Mouse (Mus musculus) splenic B cell, adult 2 months (primary cell): ENCODE measurements around the gene Mettl16.

Source experiments
- DNase-seq: peaks from one replicate; pipeline ENCODE4 v3.0.0-alpha.2; 2011; ENCODE audit warnings: low read depth, low spot score
- H3K27me3 ChIP-seq: 2 replicates; pipeline ENCODE4 v1.6.1; 2012; ENCODE audit warnings: mild to moderate bottlenecking, low read length, moderate library complexity, mixed read lengths; ENCODE audit not compliant: control insufficient read depth, poor library complexity, insufficient read depth, severe bottlenecking
- H3K36me3 ChIP-seq: 2 replicates; pipeline ENCODE4 v1.6.1; 2012; ENCODE audit warnings: mild to moderate bottlenecking, low read length, moderate library complexity, mixed read lengths; ENCODE audit not compliant: control insufficient read depth, poor library complexity, insufficient read depth, severe bottlenecking

Mettl16 gene

DNA sequence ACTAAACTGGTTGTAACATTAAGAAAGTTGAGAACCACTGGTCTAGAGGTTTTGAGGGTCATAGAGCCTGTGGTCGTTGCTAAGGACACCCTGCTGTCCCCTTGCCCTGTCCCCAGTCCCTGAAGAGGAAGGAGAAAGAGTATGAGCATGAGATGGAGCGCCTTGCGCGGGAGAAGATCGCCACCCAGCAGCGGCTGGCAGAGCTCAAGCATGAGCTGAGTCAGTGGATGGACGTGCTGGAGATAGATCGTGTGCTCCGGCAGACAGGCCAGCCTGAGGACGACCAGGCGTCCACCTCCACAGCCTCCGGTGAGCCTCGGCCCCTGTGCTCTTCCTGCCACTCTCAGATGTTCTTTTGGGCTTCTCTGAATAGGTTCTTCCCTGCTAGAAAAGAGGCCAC is 71.4 kb downstream of the Mettl16 start:
- DNase-seq: no peak
- Histone ChIP-seq H3K36me3 (peaks cover 14% of the 10 kb centered on the region), H3K27me3 (no peaks in the 10 kb centered on the region)

- H3K36me3 ChIP-seq: peaks cover 14% of the 10 kb centered on the region
- no peak for DNase-seq
- no peaks in the 10 kb centered on the region for H3K27me3 ChIP-seq
Measured at GRCm38 (mm10) chr11:74842656-74843434, 72.2 kb downstream of the Mettl16 start.

GRCm38 (mm10) chr11:74843435-74843714 is 72.7 kb downstream of the Mettl16 start:
- H3K27me3 ChIP-seq: no peaks in the 10 kb centered on the region
- peaks cover 14% of the 10 kb centered on the region for H3K36me3 ChIP-seq
- DNase-seq: no peak

GRCm38 (mm10) chr11:74843761-74844160 is 73.1 kb downstream of the Mettl16 start:
- no peak for DNase-seq
- Histone ChIP-seq H3K27me3 (no peaks in the 10 kb centered on the region), H3K36me3 (peaks cover 14% of the 10 kb centered on the region)

DNA sequence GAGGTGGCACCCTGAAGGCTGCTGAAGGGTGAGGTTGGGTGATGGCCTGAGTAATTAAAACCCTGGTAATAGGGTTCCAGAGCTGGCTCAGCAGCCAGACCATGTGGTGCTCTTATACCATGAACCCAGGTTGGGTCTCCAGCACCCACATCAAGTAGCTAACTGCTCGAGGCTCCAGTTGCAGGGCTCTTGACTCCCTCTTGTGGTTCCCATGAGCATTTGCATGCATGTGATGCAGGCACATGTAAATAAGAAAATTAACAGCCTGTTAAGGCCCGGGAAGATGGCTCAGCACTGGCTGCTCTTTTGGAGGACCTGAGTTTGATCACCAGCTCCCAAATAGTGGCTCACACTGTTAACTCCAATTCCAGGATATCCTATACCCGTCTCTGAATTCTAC is 75.2 kb downstream of the Mettl16 start:
- Histone ChIP-seq H3K36me3 (peaks cover 14% of the 10 kb centered on the region), H3K27me3 (no peaks in the 10 kb centered on the region)
- peak; percentile 58 for DNase-seq

DNA sequence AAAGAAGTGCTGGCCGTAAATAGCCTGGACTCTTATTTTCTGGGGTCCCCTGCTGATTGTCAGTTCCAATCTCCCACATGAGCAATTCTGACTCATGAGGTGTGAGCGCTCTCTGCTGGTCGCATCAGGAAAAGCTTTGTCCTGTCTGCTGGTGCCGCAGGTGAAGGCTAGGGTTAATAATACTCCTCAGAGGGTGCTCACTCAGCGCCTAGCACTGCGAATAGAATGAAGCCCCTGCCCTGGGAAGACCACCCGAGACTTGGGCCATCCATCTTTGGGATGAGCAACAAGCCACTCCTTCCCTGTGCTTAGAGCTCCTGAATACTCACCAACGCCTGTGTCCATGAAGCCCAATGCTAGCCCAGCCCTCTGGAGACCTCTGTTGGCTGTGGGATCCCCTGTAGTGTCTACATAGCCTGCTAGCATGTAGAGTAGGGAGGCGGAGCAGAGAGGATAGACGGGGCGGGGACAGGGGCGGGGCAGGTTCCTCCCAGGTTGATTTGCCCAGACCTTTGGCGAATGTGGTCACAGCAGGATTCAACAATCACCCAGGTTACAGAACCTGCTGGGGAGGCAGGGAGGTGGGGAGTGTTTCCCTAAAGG is 77.4 kb downstream of the Mettl16 start:
- H3K36me3 ChIP-seq: peaks cover 15% of the 10 kb centered on the region
- no peaks in the 10 kb centered on the region for H3K27me3 ChIP-seq
- peak; percentile 89 for DNase-seq

DNA sequence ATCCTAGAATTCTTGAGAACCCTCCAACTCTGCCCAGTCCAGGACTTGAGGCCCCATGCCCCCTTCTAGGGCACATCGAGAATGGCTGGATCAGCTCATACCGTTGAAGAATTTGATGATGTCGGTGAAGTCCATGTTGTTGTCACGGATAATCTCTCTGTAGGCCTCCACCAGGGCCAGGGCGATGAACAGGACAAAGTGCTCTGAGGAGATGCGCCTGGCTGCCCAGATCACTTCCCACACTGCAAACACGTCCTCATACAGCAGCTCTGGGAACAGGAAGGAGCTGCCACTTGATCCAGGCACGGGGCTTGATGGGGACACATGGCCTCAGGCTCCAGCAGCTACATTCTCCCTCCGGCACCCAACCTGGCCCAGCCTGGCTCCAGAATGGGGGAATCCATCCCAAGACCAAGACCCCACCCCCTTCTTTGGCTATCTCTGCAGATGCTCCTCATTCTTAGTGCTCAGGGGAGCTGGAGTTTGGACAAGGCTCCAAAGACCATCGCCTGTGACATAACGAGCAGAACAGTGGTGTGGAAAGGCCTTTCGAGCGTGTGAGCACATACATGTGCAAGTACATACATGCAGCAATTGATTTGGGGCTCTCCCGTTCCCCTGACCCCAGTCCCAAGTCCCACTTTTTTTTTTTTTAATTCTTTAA is 80.5 kb downstream of the Mettl16 start:
- DNase-seq: no peak
- no peaks in the 10 kb centered on the region for H3K27me3 ChIP-seq
- H3K36me3 ChIP-seq: 0 out of 2 replicates have a peak, but pooled peaks cover 3% of the 10 kb centered on the region

GRCm38 (mm10) chr11:74857756-74858155 is 87.1 kb downstream of the Mettl16 start:
- Histone ChIP-seq H3K36me3 (0 out of 2 replicates have a peak, but pooled peaks cover 2% of the 10 kb centered on the region), H3K27me3 (no peaks in the 10 kb centered on the region)
- no peak for DNase-seq

DNA sequence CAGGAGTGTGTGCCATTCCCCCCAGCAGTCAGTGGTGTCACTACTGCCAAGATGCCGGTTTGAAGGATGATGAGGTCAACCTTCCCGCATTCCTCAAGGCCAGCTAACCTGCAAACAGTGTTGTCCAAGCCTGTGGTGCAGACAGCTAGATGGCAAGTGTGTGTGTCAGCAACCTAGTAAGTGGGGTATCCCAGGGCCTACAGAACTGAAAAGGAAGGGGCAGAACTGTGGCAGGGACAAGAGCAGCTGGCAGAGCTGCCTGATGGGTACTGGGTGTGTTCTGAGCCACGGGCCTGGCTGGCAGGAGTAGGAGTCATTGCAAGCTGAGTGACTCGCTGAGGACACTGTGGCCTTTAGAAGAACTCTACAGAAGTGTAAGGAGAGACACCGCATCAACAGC is 91.5 kb downstream of the Mettl16 start:
- DNase-seq: no peak
- no peaks in the 10 kb centered on the region for H3K36me3 ChIP-seq
- no peaks in the 10 kb centered on the region for H3K27me3 ChIP-seq

GRCm38 (mm10) chr11:74863471-74863870 is 92.8 kb downstream of the Mettl16 start:
- no peak for DNase-seq
- no peaks in the 10 kb centered on the region for H3K36me3 ChIP-seq
- H3K27me3 ChIP-seq: no peaks in the 10 kb centered on the region

GRCm38 (mm10) chr11:74864421-74864820 is 93.8 kb downstream of the Mettl16 start:
- DNase-seq: no peak
- Histone ChIP-seq H3K27me3 (no peaks in the 10 kb centered on the region), H3K36me3 (no peaks in the 10 kb centered on the region)

DNA sequence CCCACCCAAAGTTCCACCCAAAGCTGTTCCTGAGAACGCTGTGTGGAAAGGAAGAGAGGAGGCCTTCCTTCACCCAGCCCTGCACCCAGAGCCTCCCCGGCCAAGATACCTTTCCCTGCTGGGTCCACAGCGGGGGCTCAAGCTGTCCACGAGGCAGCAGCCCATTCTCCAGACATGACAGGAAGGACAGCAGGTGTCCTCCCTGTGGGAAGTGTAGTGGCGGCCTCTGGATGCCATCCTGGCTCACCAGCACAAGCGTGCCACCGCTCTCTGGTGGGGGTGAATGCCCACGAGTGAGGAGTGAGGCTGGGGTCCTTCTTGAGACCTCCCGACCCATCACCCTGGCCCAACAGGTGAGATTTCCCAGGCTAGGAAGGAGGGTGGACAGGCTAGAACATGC is 94.6 kb downstream of the Mettl16 start:
- no peak for DNase-seq
- Histone ChIP-seq H3K36me3 (no peaks in the 10 kb centered on the region), H3K27me3 (no peaks in the 10 kb centered on the region)

DNA sequence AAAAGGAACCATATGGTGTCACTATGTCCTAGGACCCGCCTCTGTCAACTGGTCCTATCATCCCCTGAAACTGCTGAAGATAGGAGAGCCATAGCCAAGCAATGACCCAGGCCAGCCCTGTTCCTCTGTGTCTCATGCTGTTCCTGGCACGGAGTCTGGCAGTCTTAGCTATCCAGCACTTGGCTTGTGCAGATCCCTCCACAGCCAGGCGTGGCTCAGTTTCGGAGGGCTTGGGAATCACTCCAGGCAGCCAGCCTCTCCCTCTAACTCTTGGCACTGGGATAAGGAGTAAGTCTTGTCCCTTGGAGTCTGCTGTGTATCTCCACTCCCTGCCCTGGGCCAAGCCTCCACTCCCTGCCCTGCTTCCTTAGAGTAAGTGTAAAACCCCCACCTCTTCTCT is 96.0 kb downstream of the Mettl16 start:
- Histone ChIP-seq H3K27me3 (no peaks in the 10 kb centered on the region), H3K36me3 (no peaks in the 10 kb centered on the region)
- DNase-seq: no peak

GRCm38 (mm10) chr11:74867181-74867580 is 96.6 kb downstream of the Mettl16 start:
- Histone ChIP-seq H3K36me3 (no peaks in the 10 kb centered on the region), H3K27me3 (no peaks in the 10 kb centered on the region)
- no peak for DNase-seq

DNA sequence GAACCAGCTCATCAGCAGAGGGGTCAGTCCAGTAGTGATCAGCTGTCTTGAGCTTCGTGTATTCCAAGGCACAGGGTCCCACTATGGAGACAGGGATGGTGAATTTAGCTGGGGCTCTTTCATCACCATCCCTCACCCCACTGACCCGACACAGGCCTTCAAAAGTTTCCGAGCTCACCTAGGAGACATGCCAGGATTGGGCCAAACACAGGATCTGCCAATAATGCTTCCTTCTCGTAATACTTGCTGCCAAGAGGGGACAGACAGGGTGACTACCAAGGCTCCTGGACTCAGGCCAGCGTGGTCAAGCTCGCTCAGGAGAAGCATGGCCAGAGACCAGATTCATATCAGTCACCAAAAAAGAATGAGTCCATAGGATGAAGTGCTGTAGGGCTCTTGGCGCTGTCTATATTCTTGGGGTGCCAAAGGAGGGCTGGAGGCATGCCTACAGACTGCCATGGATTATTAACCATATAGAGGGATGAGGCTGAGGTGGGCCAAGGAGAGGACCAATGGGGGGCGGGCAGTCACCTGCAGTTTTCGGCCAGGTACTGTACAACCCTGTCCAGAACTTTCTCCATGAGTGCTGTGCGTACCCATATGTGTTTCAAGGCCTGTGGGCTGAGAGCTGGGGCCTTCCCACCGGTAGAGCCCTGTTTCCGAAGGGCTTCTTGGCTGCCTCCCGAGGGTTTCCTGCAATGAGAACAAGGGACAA is 97.6 kb downstream of the Mettl16 start:
- no peaks in the 10 kb centered on the region for H3K36me3 ChIP-seq

More for the DNA sequence above, 97.6 kb downstream of the Mettl16 start:
- no peak for DNase-seq
- no peaks in the 10 kb centered on the region for H3K27me3 ChIP-seq
